Mouse (Mus musculus): Measurements from ENCODE around the gene Hspa1l.
A peak's percentile ranks its signal among the peaks of the same experiment; 100 is the strongest.

GRCm38 (mm10) chr17:34951636-34952377, 20.7 kb upstream of the Hspa1l start:
- TF ChIP-seq CTCF (IDR thresholded peaks at IDR 0.05; ENCODE audit: borderline replicate concordance, control insufficient read depth, extremely low read depth, insufficient read depth, low read length, poor library complexity) (0 out of 2 replicates have a peak, but pooled peaks have one; percentile 33), POLR2A (IDR thresholded peaks at IDR 0.05; ENCODE audit: control insufficient read depth, extremely low read depth, insufficient read depth, low read length, poor library complexity) (no peak)
